In genomic region chr8:83596369-83596768, GRCm38 (mm10) we compare ENCODE assay signal across 9 mouse cellular contexts. TPM values are rescaled to one million over a fixed set of nuclear protein-coding genes. Genes with fewer than 3 reads are reported as not detected.
DNase-seq lines count a peak whose midpoint lies in the region; ATAC-seq and TF ChIP-seq lines count a peak whose summit lies in the region.
"Had no signal": no experiment of that assay in that cellular context is flagged by ENCODE, and none has a peak within 500 bp of the region (broad histone marks: within the 10 kb centered on the region; RNA-seq: fewer than 3 reads in every experiment).

No protein-coding gene starts in this region.

- 22% methylated on average over 3 of the region's 3 CpGs for WGBS in kidney, embryonic 14.5 days
- 25% methylated on average over 3 of the region's 3 CpGs for WGBS in liver, postnatal 0 days (ENCODE audit: insufficient replicate concordance)

- no peak for ATAC-seq in kidney, embryonic 14.5 days (ENCODE audit: low FRiP score, low TSS enrichment)
- no peak for ATAC-seq in liver, postnatal 0 days

- no peak overlapping the region for H3K9ac ChIP-seq in kidney, embryonic 14.5 days (ENCODE audit: low read depth, low read length)
- H3K9ac ChIP-seq in liver, postnatal 0 days (replicated peaks), result no peak overlapping the region
- H3K9ac ChIP-seq: embryonic facial prominence, embryonic 13.5 days had no signal

- DNase-seq in kidney, adult 11 months, result peak; percentile 76
- peak; percentile 67 for DNase-seq in CD4-positive helper T cell, adult 2 months (ENCODE audit: low read depth, low spot score)
- DNase-seq in adipocyte (ENCODE audit: low spot score), result peak; percentile 43
- DNase-seq in liver, postnatal 0 days, result no peak
- DNase-seq in cerebellum, adult 8-10 months, result no peak
- DNase-seq in urinary bladder, adult 18-20 months (ENCODE audit: low spot score in 2 of 2), result no peak
- no peak for DNase-seq in MN1 (ENCODE audit: low spot score)

- peaks cover 18% of the 10 kb centered on the region for H3K4me1 ChIP-seq in kidney, embryonic 14.5 days (ENCODE audit: control insufficient read depth, insufficient read depth, low read length)
- H3K4me1 ChIP-seq in liver, postnatal 0 days (ENCODE audit: insufficient read depth), result peaks cover 30% of the 10 kb centered on the region

- no peak overlapping the region for H3K4me3 ChIP-seq in kidney, embryonic 14.5 days (ENCODE audit: low read length)
- H3K4me3 ChIP-seq in liver, postnatal 0 days (ENCODE audit: low read depth, low read length), result no peak overlapping the region
- H3K4me3 ChIP-seq: embryonic facial prominence, embryonic 13.5 days had no signal

- H3K27ac ChIP-seq in kidney, embryonic 14.5 days (ENCODE audit: low read depth, low read length), result no peak overlapping the region
- no peak overlapping the region for H3K27ac ChIP-seq in liver, postnatal 0 days (ENCODE audit: low read depth)
- H3K27ac ChIP-seq: embryonic facial prominence, embryonic 13.5 days had no signal

- H3K27me3 ChIP-seq in kidney, embryonic 14.5 days (ENCODE audit: control insufficient read depth, insufficient read depth, low read length), result no peaks in the 10 kb centered on the region
- H3K27me3 ChIP-seq in liver, postnatal 0 days (ENCODE audit: insufficient read depth, low read length), result no peaks in the 10 kb centered on the region
- H3K27me3 ChIP-seq: embryonic facial prominence, embryonic 13.5 days had no signal

- peaks cover 7% of the 10 kb centered on the region; the same call in 1 of the 2 replicates for H3K36me3 ChIP-seq in kidney, embryonic 14.5 days (ENCODE audit: control insufficient read depth, insufficient read depth, low read length)
- 0 out of 2 replicates have a peak, but pooled peaks cover 2% of the 10 kb centered on the region for H3K36me3 ChIP-seq in liver, postnatal 0 days (replicated peaks; ENCODE audit: insufficient read depth, low read length)

- H3K9me3 ChIP-seq in kidney, embryonic 14.5 days (ENCODE audit: control insufficient read depth, low read length), result no peaks in the 10 kb centered on the region
- H3K9me3 ChIP-seq in liver, postnatal 0 days (ENCODE audit: low read length), result no peaks in the 10 kb centered on the region
- H3K9me3 ChIP-seq: embryonic facial prominence, embryonic 13.5 days had no signal

- peak; percentile 67 for TF ChIP-seq CTCF in liver, postnatal 0 days (IDR thresholded peaks at IDR 0.05; ENCODE audit: low read depth)

- no peak overlapping the region for H3K4me2 ChIP-seq in kidney, embryonic 14.5 days (replicated peaks; ENCODE audit: low read depth, low read length)
- no peak overlapping the region for H3K4me2 ChIP-seq in liver, postnatal 0 days (ENCODE audit: low read depth, low read length)
- H3K4me2 ChIP-seq: embryonic facial prominence, embryonic 13.5 days had no signal

- TF ChIP-seq EP300 in liver, postnatal 0 days (IDR thresholded peaks at IDR 0.05; ENCODE audit: low read depth), result no peak

RNA-seq across cellular contexts. Expression of gene Tecr, which starts 11.4 kb away (rescaled TPM):
- 661 and 682 TPM in 2 replicates for polyA plus RNA-seq in kidney, embryonic 14.5 days (2014; fragmentation: Nextera tagmentation; extraction: Ambion mirVana)
- 252 and 258 TPM in 2 replicates for polyA plus RNA-seq in liver, postnatal 0 days (2015; fragmentation: Nextera tagmentation; extraction: Ambion mirVana)

RNA-seq across cellular contexts. Expression of gene Dnajb1, which starts 11.6 kb away (rescaled TPM):
- 42.5 and 48.9 TPM in 2 replicates for polyA plus RNA-seq in kidney, embryonic 14.5 days (2014; fragmentation: Nextera tagmentation; extraction: Ambion mirVana)
- 29.4 and 31.6 TPM in 2 replicates for polyA plus RNA-seq in liver, postnatal 0 days (2015; fragmentation: Nextera tagmentation; extraction: Ambion mirVana)

RNA-seq across cellular contexts. Expression of gene Ndufb7, which starts 29.9 kb away (rescaled TPM):
- polyA plus RNA-seq in kidney, embryonic 14.5 days (2014; fragmentation: Nextera tagmentation; extraction: Ambion mirVana), result 348 and 423 TPM in 2 replicates
- 298 and 304 TPM in 2 replicates for polyA plus RNA-seq in liver, postnatal 0 days (2015; fragmentation: Nextera tagmentation; extraction: Ambion mirVana)

RNA-seq across cellular contexts. Expression of gene Gipc1, which starts 56.1 kb away (rescaled TPM):
- 168 and 210 TPM in 2 replicates for polyA plus RNA-seq in kidney, embryonic 14.5 days (2014; fragmentation: Nextera tagmentation; extraction: Ambion mirVana)
- 44.4 and 46.1 TPM in 2 replicates for polyA plus RNA-seq in liver, postnatal 0 days (2015; fragmentation: Nextera tagmentation; extraction: Ambion mirVana)

Comparison
In these comparisons a context has a peak if more than half of its experiments do, and no peak if none do; other contexts are left out.
1. DNase-seq: peak in kidney, adult 11 months (single experiment), CD4-positive helper T cell, adult 2 months (single experiment) and adipocyte (single experiment); none in liver, postnatal 0 days (single experiment), cerebellum, adult 8-10 months (single experiment), urinary bladder, adult 18-20 months (0 of 2) and MN1 (single experiment).